Mouse (Mus musculus): ENCODE results near the gene Gm21312. TPM values are rescaled to one million over a fixed set of nuclear protein-coding genes. Genes with fewer than 3 reads are reported as not detected.
A peak's percentile ranks its signal among the peaks of the same experiment; 100 is the strongest.
"Not testable (repeated sequence)": the region's sequence is repeated elsewhere in the genome, so short reads cannot be mapped to it uniquely, and the experiment has no call there.

Gm21312 gene
- total RNA-seq (2021), result not detected

DNA sequence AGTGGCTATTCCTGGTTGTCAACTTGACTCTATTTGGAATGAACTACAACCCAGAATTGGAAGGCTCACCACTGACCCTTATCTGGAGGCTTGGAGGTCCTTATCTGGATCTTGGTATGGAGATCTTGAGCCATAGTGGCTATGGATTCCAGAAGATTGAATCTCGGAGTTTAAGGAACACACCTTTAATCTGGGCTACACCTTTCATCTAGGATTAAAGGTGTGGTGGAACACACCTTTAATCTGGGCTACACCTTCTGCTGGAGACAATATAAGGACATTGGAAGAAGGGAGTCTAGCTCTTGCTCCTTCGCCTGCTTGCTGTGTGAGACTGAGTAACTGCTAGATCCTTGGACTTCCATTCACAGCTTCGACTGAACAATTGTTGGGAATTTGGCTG is at the start of gene Gm21312:
Gm21312 (plus strand) TSS at position 301 of the 400 bp plus-strand sequence.
- intact Hi-C loops (cut with DNase I); DNase-seq (ENCODE audit: low spot score in 2 of 2): not testable (repeated sequence)

DNA sequence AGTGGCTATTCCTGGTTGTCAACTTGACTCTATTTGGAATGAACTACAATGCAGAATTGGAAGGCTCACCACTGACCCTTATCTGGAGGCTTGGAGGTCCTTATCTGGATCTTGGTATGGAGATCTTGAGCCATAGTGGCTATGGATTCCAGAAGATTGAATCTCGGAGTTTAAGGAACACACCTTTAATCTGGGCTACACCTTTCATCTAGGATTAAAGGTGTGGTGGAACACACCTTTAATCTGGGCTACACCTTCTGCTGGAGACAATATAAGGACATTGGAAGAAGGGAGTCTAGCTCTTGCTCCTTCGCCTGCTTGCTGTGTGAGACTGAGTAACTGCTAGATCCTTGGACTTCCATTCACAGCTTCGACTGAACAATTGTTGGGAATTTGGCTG is 34.1 kb upstream of the Gm21312 start, which contains the start of gene Gm21293:
Gm21293 (plus strand) TSS at position 301 of the 400 bp plus-strand sequence.
- intact Hi-C loops (cut with DNase I); DNase-seq (ENCODE audit: low spot score in 2 of 2): not testable (repeated sequence)

DNA sequence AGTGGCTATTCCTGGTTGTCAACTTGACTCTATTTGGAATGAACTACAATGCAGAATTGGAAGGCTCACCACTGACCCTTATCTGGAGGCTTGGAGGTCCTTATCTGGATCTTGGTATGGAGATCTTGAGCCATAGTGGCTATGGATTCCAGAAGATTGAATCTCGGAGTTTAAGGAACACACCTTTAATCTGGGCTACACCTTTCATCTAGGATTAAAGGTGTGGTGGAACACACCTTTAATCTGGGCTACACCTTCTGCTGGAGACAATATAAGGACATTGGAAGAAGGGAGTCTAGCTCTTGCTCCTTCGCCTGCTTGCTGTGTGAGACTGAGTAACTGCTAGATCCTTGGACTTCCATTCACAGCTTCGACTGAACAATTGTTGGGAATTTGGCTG is 25.6 kb upstream of the Gm21312 start, which contains the start of gene Gm6763:
Gm6763 (plus strand) TSS at position 301 of the 400 bp plus-strand sequence.
- DNase-seq (ENCODE audit: low spot score in 2 of 2); intact Hi-C loops (cut with DNase I): not testable (repeated sequence)

DNA sequence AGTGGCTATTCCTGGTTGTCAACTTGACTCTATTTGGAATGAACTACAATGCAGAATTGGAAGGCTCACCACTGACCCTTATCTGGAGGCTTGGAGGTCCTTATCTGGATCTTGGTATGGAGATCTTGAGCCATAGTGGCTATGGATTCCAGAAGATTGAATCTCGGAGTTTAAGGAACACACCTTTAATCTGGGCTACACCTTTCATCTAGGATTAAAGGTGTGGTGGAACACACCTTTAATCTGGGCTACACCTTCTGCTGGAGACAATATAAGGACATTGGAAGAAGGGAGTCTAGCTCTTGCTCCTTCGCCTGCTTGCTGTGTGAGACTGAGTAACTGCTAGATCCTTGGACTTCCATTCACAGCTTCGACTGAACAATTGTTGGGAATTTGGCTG is 17.1 kb upstream of the Gm21312 start, which contains the start of gene Gm8764:
Gm8764 (plus strand) TSS at position 301 of the 400 bp plus-strand sequence.
- DNase-seq (ENCODE audit: low spot score in 2 of 2); intact Hi-C loops (cut with DNase I): not testable (repeated sequence)

DNA sequence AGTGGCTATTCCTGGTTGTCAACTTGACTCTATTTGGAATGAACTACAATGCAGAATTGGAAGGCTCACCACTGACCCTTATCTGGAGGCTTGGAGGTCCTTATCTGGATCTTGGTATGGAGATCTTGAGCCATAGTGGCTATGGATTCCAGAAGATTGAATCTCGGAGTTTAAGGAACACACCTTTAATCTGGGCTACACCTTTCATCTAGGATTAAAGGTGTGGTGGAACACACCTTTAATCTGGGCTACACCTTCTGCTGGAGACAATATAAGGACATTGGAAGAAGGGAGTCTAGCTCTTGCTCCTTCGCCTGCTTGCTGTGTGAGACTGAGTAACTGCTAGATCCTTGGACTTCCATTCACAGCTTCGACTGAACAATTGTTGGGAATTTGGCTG is 8.6 kb upstream of the Gm21312 start, which contains the start of gene Gm21304:
Gm21304 (plus strand) TSS at position 301 of the 400 bp plus-strand sequence.
- intact Hi-C loops (cut with DNase I); DNase-seq (ENCODE audit: low spot score in 2 of 2): not testable (repeated sequence)

DNA sequence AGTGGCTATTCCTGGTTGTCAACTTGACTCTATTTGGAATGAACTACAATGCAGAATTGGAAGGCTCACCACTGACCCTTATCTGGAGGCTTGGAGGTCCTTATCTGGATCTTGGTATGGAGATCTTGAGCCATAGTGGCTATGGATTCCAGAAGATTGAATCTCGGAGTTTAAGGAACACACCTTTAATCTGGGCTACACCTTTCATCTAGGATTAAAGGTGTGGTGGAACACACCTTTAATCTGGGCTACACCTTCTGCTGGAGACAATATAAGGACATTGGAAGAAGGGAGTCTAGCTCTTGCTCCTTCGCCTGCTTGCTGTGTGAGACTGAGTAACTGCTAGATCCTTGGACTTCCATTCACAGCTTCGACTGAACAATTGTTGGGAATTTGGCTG is 8.4 kb downstream of the Gm21312 start, which contains the start of gene Gm20765:
Gm20765 (plus strand) TSS at position 301 of the 400 bp plus-strand sequence.
- intact Hi-C loops (cut with DNase I); DNase-seq (ENCODE audit: low spot score in 2 of 2): not testable (repeated sequence)

DNA sequence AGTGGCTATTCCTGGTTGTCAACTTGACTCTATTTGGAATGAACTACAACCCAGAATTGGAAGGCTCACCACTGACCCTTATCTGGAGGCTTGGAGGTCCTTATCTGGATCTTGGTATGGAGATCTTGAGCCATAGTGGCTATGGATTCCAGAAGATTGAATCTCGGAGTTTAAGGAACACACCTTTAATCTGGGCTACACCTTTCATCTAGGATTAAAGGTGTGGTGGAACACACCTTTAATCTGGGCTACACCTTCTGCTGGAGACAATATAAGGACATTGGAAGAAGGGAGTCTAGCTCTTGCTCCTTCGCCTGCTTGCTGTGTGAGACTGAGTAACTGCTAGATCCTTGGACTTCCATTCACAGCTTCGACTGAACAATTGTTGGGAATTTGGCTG is 16.9 kb downstream of the Gm21312 start, which contains the start of gene Gm4340:
Gm4340 (plus strand) TSS at position 301 of the 400 bp plus-strand sequence.
- DNase-seq (ENCODE audit: low spot score in 2 of 2); intact Hi-C loops (cut with DNase I): not testable (repeated sequence)

DNA sequence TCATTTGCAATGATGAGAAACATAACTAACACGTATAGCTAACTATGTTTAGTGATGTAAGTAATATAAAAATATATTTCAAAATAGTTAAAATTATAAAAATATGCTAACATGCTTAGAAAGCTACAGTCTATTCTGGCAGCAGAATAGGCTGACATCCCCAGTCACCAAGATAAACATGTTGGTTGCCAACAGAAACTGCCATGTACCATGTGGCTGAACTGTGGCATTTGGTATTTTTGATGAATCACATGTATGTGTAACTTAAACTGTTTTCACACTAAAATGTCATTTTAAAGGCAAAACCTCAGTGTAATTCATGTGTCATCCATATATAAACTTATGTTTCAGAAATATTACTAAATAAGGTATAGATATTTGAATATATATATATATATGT is 32.8 kb downstream of the Gm21312 start:
- DNase-seq (ENCODE audit: low spot score in 2 of 2), result no peak
- intact Hi-C loops (cut with DNase I), result no loop called here

DNA sequence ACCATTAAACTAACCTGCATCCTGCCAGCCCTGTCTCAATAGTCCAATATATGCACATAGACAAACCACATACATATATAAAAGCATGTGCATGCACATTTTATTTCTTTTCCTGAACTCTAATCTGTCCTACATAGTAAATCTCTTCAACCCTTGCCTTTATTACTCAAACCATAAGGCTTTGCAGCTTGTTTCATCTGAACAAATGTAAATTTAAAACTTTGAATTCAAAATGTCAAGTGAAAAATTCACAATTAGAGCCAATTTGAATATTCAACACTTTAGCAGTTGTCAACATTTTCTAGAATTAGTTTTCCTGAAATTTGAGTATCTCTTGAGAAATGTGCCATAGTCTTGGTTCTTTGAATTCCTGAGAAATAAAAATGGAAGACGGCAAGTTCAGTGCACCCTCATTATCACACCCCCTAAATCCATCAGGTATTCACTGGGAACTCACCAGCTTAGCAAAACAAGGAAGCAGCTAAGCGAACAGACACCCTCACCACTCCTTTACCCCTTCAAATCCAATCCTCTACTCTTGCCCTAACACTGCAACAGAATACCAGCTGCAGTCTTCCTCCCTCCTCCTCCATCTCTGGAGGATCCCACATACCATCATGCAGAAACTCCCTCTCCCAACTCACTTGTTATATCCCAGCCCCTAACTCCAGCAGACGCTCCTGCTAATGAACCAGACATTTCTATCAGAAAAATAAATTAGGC is 33.6 kb downstream of the Gm21312 start:
- intact Hi-C loops (cut with DNase I), result no loop called here
- peak in 1 of 2 experiments; percentile 51 for DNase-seq (ENCODE audit: low spot score in 2 of 2)

DNA sequence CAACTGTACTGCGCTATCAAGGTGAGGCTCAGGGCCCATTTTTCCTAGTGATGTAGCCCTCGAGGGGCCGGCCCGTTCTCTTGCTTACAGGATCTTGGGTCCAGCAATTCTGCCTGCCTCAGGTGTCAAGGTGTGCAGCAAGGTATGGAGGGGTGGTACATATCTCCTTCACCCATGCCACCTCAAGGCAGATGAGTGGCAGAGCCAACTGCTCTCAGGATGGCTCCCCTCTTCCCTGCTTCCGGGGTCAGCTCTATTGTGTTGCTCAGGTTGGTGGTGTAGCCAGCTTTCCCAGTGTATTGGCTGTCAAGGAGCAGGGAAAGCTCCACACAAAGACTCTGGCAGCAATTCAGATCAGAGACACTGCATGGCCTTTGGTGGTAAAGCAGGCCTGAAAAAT is 37.7 kb downstream of the Gm21312 start:
- no peak for DNase-seq (ENCODE audit: low spot score in 2 of 2)
- intact Hi-C loops (cut with DNase I), result no loop called here

DNA sequence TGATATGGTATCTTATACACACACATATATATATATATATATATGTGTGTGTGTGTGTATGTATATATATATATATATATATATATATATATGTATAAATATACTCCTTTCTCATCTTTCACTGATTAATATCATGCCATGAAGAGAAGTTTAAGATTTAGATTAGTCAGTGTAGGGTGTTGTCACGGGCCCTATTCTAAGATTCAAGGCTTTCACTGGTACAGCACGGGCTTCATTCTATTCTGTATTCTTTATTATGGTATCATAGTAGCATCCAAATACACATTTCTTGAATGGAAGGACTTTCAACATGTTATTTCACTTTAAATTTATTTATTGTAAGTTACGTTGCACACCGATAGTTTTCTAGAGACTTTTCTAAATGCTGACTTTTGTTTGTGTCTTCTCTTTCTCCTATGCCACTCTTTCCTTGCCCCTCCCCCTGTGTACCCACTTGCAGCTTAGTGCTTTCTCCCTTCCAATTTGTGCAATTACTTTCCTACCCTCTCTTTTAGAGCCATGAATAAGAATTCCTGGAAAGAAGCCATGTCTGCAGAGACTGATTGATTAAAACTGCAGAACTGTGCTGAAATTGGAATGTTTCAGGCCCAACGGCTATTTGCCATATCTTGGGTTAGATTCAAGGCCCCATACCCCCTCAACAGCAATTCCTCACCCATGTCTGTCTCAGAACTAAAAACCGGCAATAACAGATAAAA is 43.6 kb downstream of the Gm21312 start:
- DNase-seq (ENCODE audit: low spot score in 2 of 2), result no peak
- intact Hi-C loops (cut with DNase I), result no loop called here

Other genes starting within 250 kb of the Gm21312 start
- gene Gm21293, start 34.0 kb upstream of the Gm21312 start, total RNA-seq (2021), result not detected
- gene Gm6763, start 25.5 kb upstream of the Gm21312 start, total RNA-seq (2021), result not detected
- not detected for gene Gm8764, start 17.0 kb upstream of the Gm21312 start, total RNA-seq (2021)
- gene Gm21304, start 8.5 kb upstream of the Gm21312 start, total RNA-seq (2021), result not detected
- not detected for gene Gm20765, start 8.5 kb downstream of the Gm21312 start, total RNA-seq (2021)
- gene Gm4340, start 17.0 kb downstream of the Gm21312 start, total RNA-seq (2021), result not detected